Mouse (Mus musculus) layer of hippocampus, adult 6 months (tissue): Measurements from ENCODE around the gene Gm5565. TPM values are rescaled to one million over a fixed set of nuclear protein-coding genes. Genes with fewer than 3 reads are reported as not detected.

Source experiments
- long read RNA-seq, 2 experiments: library from polyadenylated mRNA; unstranded; transcript quantifications; one replicate each; pipeline ENCODE4 v2.0.0; 2019 to 2020
- polyA plus RNA-seq: library from polyadenylated mRNA; unstranded; fragments of <200 nt; fragmentation: Nextera tagmentation; gene quantifications from 2 replicates; pipeline ENCODE4 v1.2.3, GENCODE M21; 2021

The Gm5565 gene
- polyA plus RNA-seq: not detected in 2 replicates
- long read RNA-seq, experiment 1: 0 reads
- long read RNA-seq, experiment 2: 0 reads

GRCm38 (mm10) chr5:146160439-146160838 is at the start of gene Gm5565:
Gm5565 (minus strand) TSS chr5:146160539.

GRCm38 (mm10) chr5:146185204-146185603 is 24.9 kb upstream of the Gm5565 start, which contains the start of gene 1700001J03Rik:
1700001J03Rik (minus strand) TSS chr5:146185304.

GRCm38 (mm10) chr5:146170621-146171020 is 10.3 kb upstream of the Gm5565 start, which contains the start of gene Gm6309:
Gm6309 (minus strand) TSS chr5:146170721.

Other genes with a start within 250 kb of the Gm5565 start
- not detected in 2 replicates for gene Cyp3a25, start 150.9 kb downstream of the Gm5565 start, polyA plus RNA-seq
- gene Cyp3a59, start 81.3 kb downstream of the Gm5565 start, polyA plus RNA-seq: not detected in 2 replicates
- not detected in 2 replicates for gene Gm6309, start 10.2 kb upstream of the Gm5565 start, polyA plus RNA-seq
- not detected in 2 replicates for gene 1700001J03Rik, start 24.8 kb upstream of the Gm5565 start, polyA plus RNA-seq
- 34.0 and 35.3 TPM in 2 replicates for gene Rnf6, start 61.0 kb upstream of the Gm5565 start, polyA plus RNA-seq
- gene Cdk8, start 70.7 kb upstream of the Gm5565 start, polyA plus RNA-seq: 3.2 and 3.4 TPM in 2 replicates
- gene Wasf3, start 224.4 kb upstream of the Gm5565 start, polyA plus RNA-seq: 27.9 and 30.4 TPM in 2 replicates